Mouse (Mus musculus): ENCODE results near the gene Pter.

- no peak for TF ChIP-seq GATA1 (IDR thresholded peaks at IDR 0.05; ENCODE audit: low read length)
- no peak for TF ChIP-seq TAL1 (IDR thresholded peaks at IDR 0.05; ENCODE audit: low read length)
Measured at GRCm38 (mm10) chr2:12933905-12934304, 10.1 kb downstream of the Pter start.
